Comparison of ENCODE assay signal across 9 mouse cellular contexts in the genomic region with DNA sequence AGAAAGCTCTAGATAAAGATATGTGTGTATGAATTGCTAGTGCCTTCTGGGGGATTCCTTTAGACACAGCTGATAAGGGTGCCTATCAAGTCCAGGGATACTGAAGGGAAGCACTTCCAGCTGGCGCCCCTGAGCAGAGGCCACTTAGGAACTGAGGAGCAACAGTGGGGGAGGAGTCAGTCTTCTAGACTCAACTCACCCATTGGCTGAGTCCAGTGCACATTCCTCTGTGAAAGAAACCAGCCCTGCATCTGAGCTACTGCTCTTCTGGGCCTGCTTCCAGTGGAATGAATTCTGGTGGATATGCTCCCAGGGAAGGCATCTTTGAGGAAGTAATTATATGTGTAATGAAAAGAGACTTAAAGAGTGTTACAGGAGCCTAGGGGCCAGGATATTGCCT.
DNase-seq lines count a peak whose midpoint lies in the region; ATAC-seq and TF ChIP-seq lines count a peak whose summit lies in the region.
"Had no signal": no experiment of that assay in that cellular context is flagged by ENCODE, and none has a peak within 500 bp of the region (broad histone marks: within the 10 kb centered on the region; RNA-seq: fewer than 3 reads in every experiment).

No protein-coding gene starts in this region.

- no peak for DNase-seq in heart, adult 2 months
- DNase-seq in midbrain, postnatal 0 days (ENCODE audit: low spot score): peak; percentile 15
- no peak for DNase-seq in midbrain, embryonic 10.5 days (ENCODE audit: low spot score)
- DNase-seq in left cerebral cortex, adult 9 months (ENCODE audit: low spot score in 2 of 2): no peak
- no peak for DNase-seq in cerebellum, adult 8-10 months
- DNase-seq: adrenal gland, postnatal 10 days had no signal

- WGBS in heart, embryonic 16.5 days: 9% methylated on average over 1 of the region's 1 CpGs
- 29% methylated on average over 1 of the region's 1 CpGs for WGBS in heart, adult 2 months
- whole genome bisulfite sequencing in midbrain, postnatal 0 days: 50% methylated on average over 1 of the region's 1 CpGs
- 50% methylated on average over 1 of the region's 1 CpGs for WGBS in midbrain, embryonic 10.5 days
- 15% methylated on average over 1 of the region's 1 CpGs for WGBS in hindbrain, embryonic 16.5 days

- TF ChIP-seq CTCF in heart, adult 2 months (IDR thresholded peaks at IDR 0.05): no peak
- no peak for TF ChIP-seq CTCF in midbrain, postnatal 0 days (IDR thresholded peaks at IDR 0.05)

- no peaks in the 10 kb centered on the region for H3K9me3 ChIP-seq in heart, embryonic 16.5 days (replicated peaks; ENCODE audit: control insufficient read depth, low read length)
- no peaks in the 10 kb centered on the region for H3K9me3 ChIP-seq in midbrain, postnatal 0 days (ENCODE audit: low read length)
- no peaks in the 10 kb centered on the region for H3K9me3 ChIP-seq in midbrain, embryonic 10.5 days (replicated peaks)
- no peaks in the 10 kb centered on the region for H3K9me3 ChIP-seq in hindbrain, embryonic 16.5 days (ENCODE audit: control insufficient read depth, low read length)

- ATAC-seq in heart, embryonic 16.5 days (replicated peaks; ENCODE audit: extremely low read depth, insufficient read depth, low FRiP score): peak; percentile 92
- no peak for ATAC-seq in midbrain, postnatal 0 days (ENCODE audit: low FRiP score)
- ATAC-seq in hindbrain, embryonic 16.5 days: peak; percentile 56
- ATAC-seq in CD4-positive, CD25-positive, alpha-beta regulatory T cell, adult 4 months: no peak

- no peaks in the 10 kb centered on the region for H3K27me3 ChIP-seq in heart, embryonic 16.5 days (ENCODE audit: control insufficient read depth, insufficient read depth, low read length)
- H3K27me3 ChIP-seq in heart, adult 2 months (ENCODE audit: control insufficient read depth, insufficient read depth, low read length): no peaks in the 10 kb centered on the region
- no peaks in the 10 kb centered on the region for H3K27me3 ChIP-seq in midbrain, postnatal 0 days (ENCODE audit: insufficient read depth, low read length)
- no peaks in the 10 kb centered on the region for H3K27me3 ChIP-seq in midbrain, embryonic 10.5 days (ENCODE audit: low read depth, poor library complexity, severe bottlenecking)
- no peaks in the 10 kb centered on the region for H3K27me3 ChIP-seq in hindbrain, embryonic 16.5 days (replicated peaks; ENCODE audit: control insufficient read depth, insufficient read depth, low read length)

- no peaks in the 10 kb centered on the region for H3K36me3 ChIP-seq in heart, embryonic 16.5 days (ENCODE audit: control insufficient read depth, insufficient read depth)
- H3K36me3 ChIP-seq in heart, adult 2 months (ENCODE audit: control insufficient read depth, insufficient read depth, low read length): no peaks in the 10 kb centered on the region
- H3K36me3 ChIP-seq in midbrain, postnatal 0 days (ENCODE audit: insufficient read depth, low read length): no peaks in the 10 kb centered on the region
- H3K36me3 ChIP-seq in midbrain, embryonic 10.5 days: no peaks in the 10 kb centered on the region
- no peaks in the 10 kb centered on the region for H3K36me3 ChIP-seq in hindbrain, embryonic 16.5 days (ENCODE audit: control insufficient read depth, insufficient read depth, low read length)

- peaks cover 6% of the 10 kb centered on the region; the same call in 1 of the 2 replicates for H3K4me1 ChIP-seq in heart, embryonic 16.5 days (ENCODE audit: control insufficient read depth, insufficient read depth, low read length)
- H3K4me1 ChIP-seq in heart, adult 2 months (ENCODE audit: control insufficient read depth, insufficient read depth, low read length): peaks cover 1% of the 10 kb centered on the region; the same call in 1 of the 2 replicates
- no peaks in the 10 kb centered on the region for H3K4me1 ChIP-seq in midbrain, postnatal 0 days (ENCODE audit: insufficient read depth, low read length)
- H3K4me1 ChIP-seq in midbrain, embryonic 10.5 days: peaks cover 4% of the 10 kb centered on the region
- no peaks in the 10 kb centered on the region for H3K4me1 ChIP-seq in hindbrain, embryonic 16.5 days (ENCODE audit: control insufficient read depth, insufficient read depth, low read depth, low read length)

- TF ChIP-seq POLR2A in heart, adult 2 months (IDR thresholded peaks at IDR 0.05; ENCODE audit: insufficient read depth, low read depth, low read length): no peak

- H3K4me2 ChIP-seq in heart, embryonic 16.5 days (ENCODE audit: low read depth, low read length): no peak overlapping the region
- no peak overlapping the region for H3K4me2 ChIP-seq in midbrain, postnatal 0 days (ENCODE audit: low read depth, low read length, poor library complexity, severe bottlenecking)
- H3K4me2 ChIP-seq in hindbrain, embryonic 16.5 days (ENCODE audit: low read length): no peak overlapping the region

- intact Hi-C loops in heart, adult 2 months (cut with DNase I): loop anchor here (5.0 kb wide), 1 partner anchor 35 kb away; no protein-coding TSS in a partner anchor

- peak overlapping the region; percentile 23; the same call in 1 of the 2 replicates for H3K27ac ChIP-seq in heart, embryonic 16.5 days (ENCODE audit: low read length)
- H3K27ac ChIP-seq in heart, adult 2 months: no peak overlapping the region
- H3K27ac ChIP-seq in midbrain, postnatal 0 days (ENCODE audit: low read depth, low read length): no peak overlapping the region
- H3K27ac ChIP-seq in midbrain, embryonic 10.5 days (replicated peaks): no peak overlapping the region
- no peak overlapping the region for H3K27ac ChIP-seq in hindbrain, embryonic 16.5 days (ENCODE audit: low read depth, low read length)

- no peaks in the 10 kb centered on the region for H3K79me2 ChIP-seq in heart, adult 2 months (replicated peaks; ENCODE audit: control insufficient read depth, insufficient read depth, low read length)

- H3K4me3 ChIP-seq in heart, embryonic 16.5 days (ENCODE audit: low read length): no peak overlapping the region
- no peak overlapping the region for H3K4me3 ChIP-seq in heart, adult 2 months
- H3K4me3 ChIP-seq in midbrain, postnatal 0 days (ENCODE audit: low read depth, low read length): no peak overlapping the region
- H3K4me3 ChIP-seq in midbrain, embryonic 10.5 days: no peak overlapping the region
- H3K4me3 ChIP-seq in hindbrain, embryonic 16.5 days (ENCODE audit: low read length): no peak overlapping the region

- no peak for TF ChIP-seq EP300 in heart, adult 2 months (IDR thresholded peaks at IDR 0.05; ENCODE audit: insufficient read depth, low read depth, low read length)

- H3K9ac ChIP-seq in heart, embryonic 16.5 days (ENCODE audit: low read length): no peak overlapping the region
- no peak overlapping the region for H3K9ac ChIP-seq in heart, adult 2 months (ENCODE audit: low read depth, low read length)
- no peak overlapping the region for H3K9ac ChIP-seq in midbrain, postnatal 0 days (replicated peaks; ENCODE audit: low read length, poor library complexity, severe bottlenecking)
- no peak overlapping the region for H3K9ac ChIP-seq in hindbrain, embryonic 16.5 days (ENCODE audit: low read depth, low read length)

Comparison
In these comparisons a context has a peak if more than half of its experiments do, and no peak if none do; other contexts are left out.
1. ATAC-seq: peak in heart, embryonic 16.5 days (single experiment) and hindbrain, embryonic 16.5 days (single experiment); none in midbrain, postnatal 0 days (single experiment) and CD4-positive, CD25-positive, alpha-beta regulatory T cell, adult 4 months (single experiment).